Mouse (Mus musculus): Measurements from ENCODE around the gene CT030661.1. TPM values are rescaled to one million over a fixed set of nuclear protein-coding genes. Genes with fewer than 3 reads are reported as not detected.

The CT030661.1 gene
- polyA plus RNA-seq (2012; ENCODE audit: low replicate concordance), result 0.36 TPM in 1 of 2 replicates, not detected in the other

DNA sequence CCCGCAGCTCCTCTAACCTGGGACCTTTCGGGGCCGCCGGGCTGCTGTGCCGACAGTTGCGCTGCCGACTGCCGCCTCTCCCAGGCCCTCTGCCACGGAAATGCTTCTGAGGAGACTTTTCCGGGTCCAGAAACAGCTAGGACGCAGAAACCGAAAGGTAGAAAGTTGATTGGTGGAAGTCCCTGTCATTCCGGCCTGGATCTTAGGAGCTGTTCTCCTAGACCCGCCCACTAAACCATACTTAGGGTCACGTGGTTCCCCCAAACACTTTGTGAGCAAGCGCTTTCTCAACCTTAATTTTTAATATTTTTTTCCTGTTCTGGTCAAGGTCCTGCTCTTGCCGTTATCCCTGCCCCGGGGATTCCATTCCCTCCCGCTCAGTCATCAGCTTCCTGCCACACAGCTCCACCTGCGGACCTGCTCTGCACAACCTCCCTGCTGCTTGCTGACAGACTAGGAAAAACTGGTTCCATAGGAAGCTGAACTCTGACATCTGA lies at the start of gene CT030661.1:
Gene CT030661.1 (minus strand): TSS at position 108 of the 497 bp plus-strand sequence.

DNA sequence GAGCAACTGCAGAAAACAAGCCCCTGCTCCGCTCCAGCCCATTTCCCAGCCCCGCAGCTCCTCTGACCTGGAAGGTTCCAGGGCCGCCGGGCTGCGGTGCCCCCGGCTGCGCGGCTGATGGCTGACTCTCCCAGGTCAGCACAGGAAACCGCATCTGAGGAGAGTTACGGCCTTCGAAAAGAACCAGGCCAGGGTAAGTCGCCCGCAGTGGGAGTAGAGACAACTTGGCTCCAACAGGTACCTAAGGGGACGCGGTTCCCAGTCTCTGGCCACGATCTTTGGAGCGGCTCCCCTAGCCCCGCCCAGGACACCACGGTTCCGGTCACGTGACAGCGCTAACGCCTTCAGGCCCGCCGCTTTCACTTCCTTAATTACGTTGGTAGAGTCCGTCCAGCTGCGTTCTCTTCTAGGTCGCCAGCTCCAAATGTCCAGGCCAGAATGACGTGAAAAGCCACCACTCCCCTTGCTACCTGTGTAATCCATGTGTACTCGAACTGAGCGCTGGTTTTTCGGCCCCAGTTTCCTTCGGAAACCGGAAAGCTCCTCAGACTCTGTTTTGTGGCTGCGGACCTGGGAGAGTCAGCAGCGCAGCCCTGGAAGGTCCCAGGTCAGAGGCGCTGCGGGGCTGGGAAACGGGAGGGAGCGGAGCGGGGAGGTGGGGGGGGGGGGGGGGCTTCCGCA lies 46.6 kb upstream of the CT030661.1 start, which contains the start of the genes Zfp944 and Zfp758:
Gene Zfp944 (minus strand): TSS at position 300 of the 681 bp plus-strand sequence.
Gene Zfp758 (plus strand): TSS at position 353 of the 681 bp plus-strand sequence.

Other genes starting within 250 kb of the CT030661.1 start
- gene Zfp947, start 148.6 kb downstream of the CT030661.1 start, polyA plus RNA-seq (2012; ENCODE audit: low replicate concordance), result not detected in 2 replicates
- gene Zfp994, start 89.2 kb downstream of the CT030661.1 start, polyA plus RNA-seq (2012; ENCODE audit: low replicate concordance), result 0.18 TPM in 1 of 2 replicates, not detected in the other
- gene Zfp944, start 46.6 kb upstream of the CT030661.1 start, polyA plus RNA-seq (2012; ENCODE audit: low replicate concordance), result 0.14 and 1.1 TPM in 2 replicates
- gene Zfp758, start 46.6 kb upstream of the CT030661.1 start, polyA plus RNA-seq (2012; ENCODE audit: low replicate concordance), result 0.11 TPM in 1 of 2 replicates, not detected in the other
- 8.8 and 15.0 TPM in 2 replicates for gene Zfp946, start 109.4 kb upstream of the CT030661.1 start, polyA plus RNA-seq (2012; ENCODE audit: low replicate concordance)

All from leukemia stem cell, adult 10-12 weeks (primary cell).